7 mouse cellular contexts compared by ENCODE assay signal in genomic region chr2:158768350-158768749, GRCm38 (mm10). TPM values are rescaled to one million over a fixed set of nuclear protein-coding genes. Genes with fewer than 3 reads are reported as not detected.
DNase-seq lines count a peak whose midpoint lies in the region; ATAC-seq and TF ChIP-seq lines count a peak whose summit lies in the region.

No protein-coding gene starts in this region.

- WGBS in bone marrow, adult 2 months, result under 1% methylated on average over 37 of the region's 37 CpGs
- WGBS in liver, adult 2 months, result 1% methylated on average over 37 of the region's 37 CpGs
- under 1% methylated on average over 35 of the region's 37 CpGs for WGBS in neural tube, embryonic 15.5 days

- no peaks in the 10 kb centered on the region for H3K36me3 ChIP-seq in liver, adult 2 months (ENCODE audit: control insufficient read depth, insufficient read depth, low read length)
- no peaks in the 10 kb centered on the region for H3K36me3 ChIP-seq in neural tube, embryonic 15.5 days

- H3K9ac ChIP-seq in liver, adult 2 months (ENCODE audit: low read depth, low read length), result peak overlapping the region; percentile 36; the same call in 1 of the 2 replicates
- H3K9ac ChIP-seq in neural tube, embryonic 15.5 days (replicated peaks), result peak overlapping the region; percentile 48

- TF ChIP-seq POLR2A in bone marrow, adult 2 months (IDR thresholded peaks at IDR 0.05; ENCODE audit: borderline replicate concordance, control insufficient read depth, low read depth, low read length), result 0 out of 2 replicates have a peak, but pooled peaks have one; percentile 26
- no peak for TF ChIP-seq POLR2A in liver, adult 2 months (IDR thresholded peaks at IDR 0.05; ENCODE audit: extremely low read depth, insufficient read depth, low read length)

- no peak for TF ChIP-seq CTCF in bone marrow, adult 2 months (IDR thresholded peaks at IDR 0.05; ENCODE audit: control insufficient read depth, insufficient read depth, low read length)
- TF ChIP-seq CTCF in liver, adult 2 months (IDR thresholded peaks at IDR 0.05; ENCODE audit: low read depth, low read length), result no peak

- peak; percentile 34 for ATAC-seq in granulocyte monocyte progenitor cell, adult 5-6 weeks (replicated peaks; ENCODE audit: poor library complexity, severe bottlenecking)
- no peak for ATAC-seq in neural tube, embryonic 15.5 days (ENCODE audit: low FRiP score)

- H3K4me3 ChIP-seq in bone marrow, adult 2 months (replicated peaks; ENCODE audit: control insufficient read depth, low read depth, low read length), result peak overlapping the region; percentile 84
- H3K4me3 ChIP-seq in liver, adult 2 months (ENCODE audit: insufficient read depth, low read depth, low read length), result peak overlapping the region; percentile 69
- H3K4me3 ChIP-seq in neural tube, embryonic 15.5 days (replicated peaks), result peak overlapping the region; percentile 58

- no peaks in the 10 kb centered on the region for H3K9me3 ChIP-seq in neural tube, embryonic 15.5 days (replicated peaks)

- peak overlapping the region; percentile 78 for H3K27ac ChIP-seq in bone marrow, adult 2 months (ENCODE audit: control insufficient read depth, insufficient read depth, low read depth, low read length, poor library complexity)
- no peak overlapping the region for H3K27ac ChIP-seq in liver, adult 2 months (replicated peaks; ENCODE audit: insufficient read depth, low read depth, low read length)
- no peak overlapping the region for H3K27ac ChIP-seq in neural tube, embryonic 15.5 days (replicated peaks)

- peak; percentile 23 for DNase-seq in right cerebral cortex, postnatal 25 days
- DNase-seq in right cerebral cortex, postnatal 14 days, result no peak
- DNase-seq in liver, adult 2 months (ENCODE audit: extremely low read depth, low read depth, low spot score), result no peak
- DNase-seq in right cerebral cortex, postnatal 36 days (ENCODE audit: low spot score in 2 of 2), result no peak

- no peaks in the 10 kb centered on the region for H3K27me3 ChIP-seq in liver, adult 2 months (ENCODE audit: control insufficient read depth, insufficient read depth, low read length)
- 0 out of 2 replicates have a peak, but pooled peaks cover 6% of the 10 kb centered on the region for H3K27me3 ChIP-seq in neural tube, embryonic 15.5 days (replicated peaks)

- peaks cover 3% of the 10 kb centered on the region; the same call in 1 of the 2 replicates for H3K4me1 ChIP-seq in bone marrow, adult 2 months (ENCODE audit: control insufficient read depth, insufficient read depth, low read length)
- peaks cover 10% of the 10 kb centered on the region for H3K4me1 ChIP-seq in liver, adult 2 months (ENCODE audit: control insufficient read depth, insufficient read depth, low read length)
- peaks cover 38% of the 10 kb centered on the region for H3K4me1 ChIP-seq in neural tube, embryonic 15.5 days

- H3K79me2 ChIP-seq in liver, adult 2 months (ENCODE audit: control insufficient read depth, insufficient read depth, low read length), result no peaks in the 10 kb centered on the region

- H3K4me2 ChIP-seq in neural tube, embryonic 15.5 days, result peak overlapping the region; percentile 100

RNA-seq across cellular contexts. Expression of gene Fam83d, which starts 0.5 kb away (rescaled TPM):
- 2.7 and 3.0 TPM in 2 replicates for polyA plus RNA-seq in bone marrow, adult 2 months (2011; ENCODE audit: insufficient read depth, insufficient read length, low replicate concordance, missing spikeins)
- 2.2 and 2.4 TPM in 2 replicates for total RNA-seq in granulocyte monocyte progenitor cell, adult 5-6 weeks (2014; fragmentation: Nextera tagmentation)
- total RNA-seq in granulocyte monocyte progenitor cell, adult 5-6 weeks (2017), result 7.4 and 10.0 TPM in 2 replicates
- total RNA-seq in liver, adult 2 months (2014; rRNA removed), result 0.09 and 0.74 TPM in 2 replicates
- polyA plus RNA-seq in liver, adult 2 months (2012; rRNA removed), result 0.15 and 0.22 TPM in 2 replicates
- 5.9 and 13.0 TPM in 2 replicates for polyA plus RNA-seq in neural tube, embryonic 15.5 days (2015; fragmentation: Nextera tagmentation; extraction: Ambion mirVana)

RNA-seq across cellular contexts. Expression of gene Dhx35, which starts 26.3 kb away (rescaled TPM):
- 3.2 and 10.7 TPM in 2 replicates for polyA plus RNA-seq in bone marrow, adult 2 months (2011; ENCODE audit: insufficient read depth, insufficient read length, low replicate concordance, missing spikeins)
- 17.0 and 20.9 TPM in 2 replicates for total RNA-seq in granulocyte monocyte progenitor cell, adult 5-6 weeks (2014; fragmentation: Nextera tagmentation)
- 14.3 and 22.0 TPM in 2 replicates for total RNA-seq in granulocyte monocyte progenitor cell, adult 5-6 weeks (2017)
- total RNA-seq in liver, adult 2 months (2014; rRNA removed), result 5.9 and 6.5 TPM in 2 replicates
- 5.2 and 8.2 TPM in 2 replicates for polyA plus RNA-seq in liver, adult 2 months (2012; rRNA removed)
- 10.9 and 13.3 TPM in 2 replicates for polyA plus RNA-seq in neural tube, embryonic 15.5 days (2015; fragmentation: Nextera tagmentation; extraction: Ambion mirVana)
